Mouse (Mus musculus): ENCODE measurements at regions not wholly inside any gene's neighbourhood (a gene's known extent, or its start where the extent isn't known, plus 50 kb on each side); places are given as distances from the start of the nearest gene placed in this dataset.
A peak's percentile ranks its signal among the peaks of the same experiment; 100 is the strongest.

GRCm38 (mm10) chr2:66961808-66962519 lies 177.2 kb upstream of the Scn7a start:
- peak; percentile 45 for DNase-seq (ENCODE audit: low spot score)

- no peak for DNase-seq (ENCODE audit: low spot score)
Measured at GRCm38 (mm10) chr2:66941188-66941587, 156.5 kb upstream of the Scn7a start.

DNA sequence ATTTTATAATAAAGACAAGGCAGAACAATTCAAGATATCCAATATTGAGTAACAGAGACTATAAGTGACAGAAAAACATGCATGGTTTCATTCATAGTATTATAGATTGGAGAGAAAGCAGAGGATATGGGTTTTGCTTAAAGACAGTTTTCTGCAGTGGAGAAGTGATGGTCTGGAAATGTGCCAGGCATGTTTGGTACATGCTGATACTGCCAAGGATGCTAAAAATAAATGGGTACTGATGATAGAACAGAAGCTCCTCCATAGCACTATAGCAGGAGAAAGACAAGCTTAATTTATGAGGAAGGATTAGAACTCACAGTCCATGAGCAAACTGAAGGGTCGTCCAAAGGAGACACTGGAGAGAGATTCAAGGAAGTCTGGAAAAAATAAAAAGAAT lies 113.3 kb upstream of the Scn7a start:
- DNase-seq (ENCODE audit: low spot score): no peak

DNA sequence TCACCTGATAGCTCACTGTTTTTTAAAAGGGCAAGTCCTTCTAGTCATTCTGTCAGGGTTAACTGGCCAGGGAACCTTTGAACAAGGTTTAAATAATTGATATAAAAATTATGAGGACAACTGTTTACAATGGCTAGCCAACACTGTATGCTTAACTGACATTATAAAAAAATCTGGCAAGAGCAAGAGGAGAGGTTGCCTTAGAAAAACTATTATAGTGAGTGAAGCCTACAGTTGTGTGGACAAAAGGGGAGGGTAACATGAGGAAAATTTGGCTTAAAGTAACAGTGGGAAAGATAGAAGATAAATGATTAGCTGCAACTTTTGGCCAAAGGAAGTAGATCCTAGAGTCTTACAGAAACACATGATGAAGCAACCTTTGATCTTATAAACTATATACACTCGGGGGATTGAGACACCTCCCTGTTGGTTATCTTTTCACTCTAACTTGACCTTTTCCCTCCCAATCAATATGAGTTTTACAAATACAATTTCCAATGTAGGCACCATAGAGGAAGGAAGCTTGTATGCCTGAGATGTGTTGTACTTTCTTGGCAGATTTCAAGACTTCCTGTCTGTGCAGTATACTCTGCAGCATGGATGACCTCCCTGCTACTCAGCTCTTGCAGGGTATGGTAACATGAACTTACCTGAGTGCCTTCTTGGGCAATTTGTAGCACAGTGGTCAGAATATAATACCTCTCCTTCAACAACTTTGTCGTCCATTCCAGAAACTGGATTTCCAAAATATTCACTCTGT lies 82.9 kb upstream of the Scn7a start:
- no peak for DNase-seq (ENCODE audit: low spot score)

All from adipocyte (in vitro differentiated cells).